Mouse (Mus musculus): ENCODE measurements around the gene Itih5.
A peak's percentile ranks its signal among the peaks of the same experiment; 100 is the strongest.

The Itih5 gene

DNA sequence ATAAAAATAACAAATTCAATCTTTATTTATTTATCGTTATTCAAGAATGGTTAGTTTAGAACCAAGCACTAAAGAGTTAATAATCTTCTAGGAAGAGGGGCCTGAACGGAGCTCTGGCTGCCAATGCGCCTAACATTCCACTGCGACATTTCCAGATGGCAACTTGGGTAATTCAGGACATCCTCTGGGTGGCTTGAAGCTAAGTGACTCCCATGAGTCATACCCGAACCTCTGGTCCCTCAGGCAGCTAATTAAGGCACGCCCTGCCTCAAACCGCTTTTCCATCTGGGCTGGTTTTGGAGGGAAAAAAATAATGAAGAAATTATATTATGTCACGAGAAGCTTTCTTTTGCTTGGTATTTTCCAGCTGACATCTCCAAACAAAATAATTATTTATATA, 14.6 kb downstream of the Itih5 start:
- no peak for DNase-seq (ENCODE audit: low read depth, low spot score)

DNA sequence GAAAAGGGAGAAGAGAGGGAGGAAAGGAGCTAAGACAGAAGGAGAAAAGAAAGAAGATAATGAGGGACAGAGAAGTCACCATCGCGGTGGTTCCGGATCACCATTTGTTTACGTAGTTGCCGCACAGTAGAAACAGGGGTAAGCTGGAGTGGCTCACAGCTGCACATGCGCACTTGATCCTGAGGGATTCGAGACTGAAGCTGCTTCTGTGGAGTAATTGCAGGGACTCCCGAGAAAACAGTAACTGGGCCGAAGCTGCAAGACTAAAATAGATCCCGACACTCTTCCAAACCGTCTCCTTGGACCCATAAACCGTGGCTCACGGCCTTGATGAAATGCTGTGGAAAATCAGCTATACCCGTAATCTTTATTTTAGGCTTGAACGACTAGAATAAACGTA, 16.6 kb downstream of the Itih5 start:
- DNase-seq (ENCODE audit: low read depth, low spot score), result no peak

GRCm38 (mm10) chr2:10193553-10193952, 40.2 kb downstream of the Itih5 start:
- DNase-seq (ENCODE audit: low read depth, low spot score), result no peak

DNA sequence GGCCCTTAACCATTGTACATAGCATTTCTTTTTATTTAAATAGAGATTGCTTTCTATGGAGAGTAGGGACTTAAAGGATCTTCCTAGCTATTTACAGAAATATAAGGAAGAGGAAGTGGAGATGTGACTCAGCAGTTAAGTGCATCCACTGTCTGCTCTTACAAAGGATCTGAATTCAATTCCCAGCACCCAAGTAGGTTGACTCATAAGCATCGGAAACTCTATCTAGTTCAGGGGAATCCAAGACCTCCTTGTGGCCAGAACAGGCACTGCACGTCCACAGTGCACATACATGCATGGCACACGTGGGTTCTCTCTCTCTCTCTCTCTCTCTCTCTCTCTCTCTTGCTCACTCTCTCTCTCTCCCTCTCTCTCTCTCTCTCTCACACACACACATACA, 41.8 kb downstream of the Itih5 start:
- DNase-seq (ENCODE audit: low read depth, low spot score), result no peak

GRCm38 (mm10) chr2:10199326-10199725, 46.0 kb downstream of the Itih5 start:
- DNase-seq (ENCODE audit: low read depth, low spot score), result no peak

- no peak for DNase-seq (ENCODE audit: low read depth, low spot score)
Measured at GRCm38 (mm10) chr2:10200736-10201285, 47.4 kb downstream of the Itih5 start.

- no peak for DNase-seq (ENCODE audit: low read depth, low spot score)
Measured at GRCm38 (mm10) chr2:10204301-10204700, 50.9 kb downstream of the Itih5 start.

GRCm38 (mm10) chr2:10213468-10213867, 60.1 kb downstream of the Itih5 start:
- no peak for DNase-seq (ENCODE audit: low read depth, low spot score)

GRCm38 (mm10) chr2:10215876-10216565, 62.6 kb downstream of the Itih5 start:
- DNase-seq (ENCODE audit: low read depth, low spot score), result no peak

DNA sequence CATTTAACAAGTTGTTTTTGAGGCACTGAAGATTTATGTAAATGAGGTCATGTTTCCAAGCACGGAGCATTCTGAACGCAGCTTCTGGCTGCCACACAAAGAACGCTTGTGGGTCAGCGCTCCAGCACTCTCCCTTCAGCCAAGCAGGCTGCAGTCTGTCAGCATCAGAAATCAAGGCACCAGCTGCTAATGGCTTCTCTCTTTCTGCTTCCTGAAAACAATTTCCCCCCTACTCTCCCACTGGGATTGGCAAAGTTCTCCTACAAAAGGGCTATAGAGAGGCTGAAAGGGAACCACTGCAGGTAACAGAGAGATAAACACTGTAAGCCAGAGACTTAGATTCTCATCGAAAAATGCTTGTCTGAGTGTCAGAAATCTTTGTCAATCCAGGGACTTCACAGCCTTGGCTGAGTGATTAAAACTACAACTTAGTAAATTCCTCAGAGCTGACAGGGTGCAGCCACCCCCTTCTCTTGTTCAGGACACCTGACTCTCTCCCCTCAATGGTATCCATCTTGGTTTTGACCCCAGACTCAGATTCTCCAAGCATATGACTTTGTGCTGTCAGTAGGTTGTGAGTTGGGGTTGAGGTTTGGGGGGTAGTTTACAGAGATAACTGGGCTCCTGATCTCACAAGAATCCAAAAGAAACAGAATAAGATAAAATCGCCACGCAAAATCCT, 63.3 kb downstream of the Itih5 start:
- peak; percentile 37 for DNase-seq (ENCODE audit: low read depth, low spot score)

DNA sequence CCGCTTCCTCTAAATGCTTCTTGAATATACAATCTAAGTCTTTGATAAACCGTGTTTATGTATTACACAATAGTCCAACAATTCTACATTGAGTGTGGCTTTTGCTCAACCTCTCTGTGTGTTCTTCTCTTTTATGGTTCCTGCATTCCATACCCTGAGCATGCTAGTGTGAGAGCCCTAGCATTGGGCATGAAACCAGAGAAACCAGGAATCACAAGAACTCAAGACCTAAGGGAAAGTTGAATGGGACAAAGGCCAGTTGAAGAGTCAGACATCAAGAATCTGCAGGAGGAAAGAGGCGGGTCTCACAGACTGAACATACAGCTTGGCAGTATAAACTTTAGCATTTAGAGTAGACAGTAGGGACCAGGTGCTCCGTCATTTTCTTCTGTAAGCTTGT, 68.5 kb downstream of the Itih5 start:
- no peak for DNase-seq (ENCODE audit: low read depth, low spot score)

DNA sequence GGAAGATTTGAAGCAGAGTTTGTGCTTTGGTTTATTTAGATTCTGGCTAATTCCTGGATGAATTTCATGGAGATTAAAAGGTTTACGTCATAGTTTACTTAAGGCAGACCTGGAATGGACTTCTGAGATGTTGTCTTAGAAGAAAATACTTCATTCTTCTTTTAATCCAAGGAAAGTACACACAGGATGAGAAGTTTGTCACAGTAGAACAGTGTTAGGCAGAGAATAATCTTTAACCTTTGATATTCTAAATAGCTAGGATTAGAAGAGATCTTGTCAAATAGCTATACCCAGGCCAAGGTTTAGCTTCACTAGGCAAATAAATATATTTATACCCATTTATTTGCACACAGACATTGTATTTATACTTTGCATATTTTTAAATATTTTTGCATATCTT, 73.5 kb downstream of the Itih5 start:
- DNase-seq (ENCODE audit: low read depth, low spot score), result no peak

GRCm38 (mm10) chr2:10231971-10232370, 78.6 kb downstream of the Itih5 start:
- no peak for DNase-seq (ENCODE audit: low read depth, low spot score)

DNA sequence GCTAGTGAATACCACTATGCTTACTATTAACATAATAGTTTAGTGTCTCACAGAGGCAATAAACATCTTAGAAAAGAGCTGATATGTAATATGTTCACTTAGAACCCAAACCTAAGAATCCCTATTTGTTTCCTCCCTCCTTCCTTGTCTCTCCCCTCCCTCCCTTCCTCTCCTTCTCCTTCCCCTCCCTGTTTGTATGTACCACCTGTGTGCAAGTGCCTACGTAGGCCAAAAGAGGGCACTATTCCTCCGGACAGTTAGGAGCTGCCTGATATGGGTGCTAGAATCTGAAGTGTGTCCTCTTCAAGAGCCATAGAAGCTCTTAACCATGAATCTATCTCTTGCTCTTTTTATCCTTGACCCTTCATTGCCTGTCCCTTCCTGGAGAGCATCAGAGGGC, 83.2 kb downstream of the Itih5 start:
- no peak for DNase-seq (ENCODE audit: low read depth, low spot score)

DNA sequence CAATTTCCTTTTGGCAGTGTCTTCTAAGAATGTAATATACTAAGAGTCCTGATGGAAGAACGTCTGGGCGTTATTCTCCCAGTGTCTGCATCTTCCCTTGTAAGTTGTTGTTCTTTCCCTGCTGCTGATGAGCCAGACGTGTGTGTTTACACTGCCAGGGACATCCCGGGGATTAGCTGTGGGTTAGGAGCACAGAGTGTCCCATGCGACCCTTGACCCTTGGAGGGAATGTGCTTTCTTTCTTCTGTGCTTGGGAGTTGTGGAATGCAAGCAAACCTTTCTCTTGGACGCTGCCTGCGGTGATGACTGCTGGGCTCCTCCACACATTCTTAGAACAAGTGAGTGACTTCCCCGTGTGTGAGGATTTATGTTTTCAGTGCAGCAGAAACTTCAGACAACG, 89.6 kb downstream of the Itih5 start:
- DNase-seq (ENCODE audit: low read depth, low spot score), result peak; percentile 84

DNA sequence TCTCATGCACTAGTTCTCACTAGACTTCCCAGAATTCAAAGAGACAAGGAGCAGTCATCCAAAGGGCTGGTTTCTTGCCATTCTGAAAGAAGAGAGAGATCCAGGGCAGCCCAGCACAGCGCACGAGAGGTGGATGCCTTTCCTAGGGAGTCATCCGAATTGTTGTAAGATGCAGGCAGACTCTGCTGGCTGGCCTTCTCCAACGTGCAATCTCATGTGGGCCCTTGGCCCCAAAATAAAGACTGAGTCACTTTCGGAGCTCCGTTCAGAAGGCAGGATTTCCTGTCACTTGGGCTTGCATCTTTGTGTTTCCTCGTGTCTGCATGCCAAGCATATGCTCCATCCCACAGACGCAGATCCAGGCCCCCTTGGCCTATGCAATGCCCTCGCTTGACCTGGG, 97.1 kb downstream of the Itih5 start:
- DNase-seq (ENCODE audit: low read depth, low spot score), result no peak

DNA sequence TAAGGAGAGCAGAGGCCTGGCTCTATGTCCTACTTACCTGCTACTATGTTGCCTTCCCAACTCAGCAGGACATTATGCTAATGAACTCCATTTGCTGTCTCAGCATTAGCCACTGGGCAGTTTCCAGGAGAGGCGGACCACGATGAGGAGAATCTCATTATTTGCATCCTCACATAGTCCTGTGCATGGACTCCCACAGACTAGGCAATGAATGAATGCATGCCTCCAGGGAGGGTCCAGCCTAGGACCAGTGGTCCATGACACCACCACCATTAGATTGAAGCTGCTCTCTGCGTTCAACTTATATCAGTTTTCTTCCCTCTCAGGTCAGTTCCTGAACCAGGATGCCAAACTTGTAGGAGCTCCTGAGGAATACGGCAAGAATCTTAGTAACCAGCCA, 97.6 kb downstream of the Itih5 start:
- no peak for DNase-seq (ENCODE audit: low read depth, low spot score)

- no peak for DNase-seq (ENCODE audit: low read depth, low spot score)
Measured at GRCm38 (mm10) chr2:10251466-10251865, 98.1 kb downstream of the Itih5 start.

- DNase-seq (ENCODE audit: low read depth, low spot score), result no peak
Measured at GRCm38 (mm10) chr2:10252016-10252415, 98.6 kb downstream of the Itih5 start.

GRCm38 (mm10) chr2:10253351-10253750, 100.0 kb downstream of the Itih5 start:
- DNase-seq (ENCODE audit: low read depth, low spot score), result peak; percentile 39

DNA sequence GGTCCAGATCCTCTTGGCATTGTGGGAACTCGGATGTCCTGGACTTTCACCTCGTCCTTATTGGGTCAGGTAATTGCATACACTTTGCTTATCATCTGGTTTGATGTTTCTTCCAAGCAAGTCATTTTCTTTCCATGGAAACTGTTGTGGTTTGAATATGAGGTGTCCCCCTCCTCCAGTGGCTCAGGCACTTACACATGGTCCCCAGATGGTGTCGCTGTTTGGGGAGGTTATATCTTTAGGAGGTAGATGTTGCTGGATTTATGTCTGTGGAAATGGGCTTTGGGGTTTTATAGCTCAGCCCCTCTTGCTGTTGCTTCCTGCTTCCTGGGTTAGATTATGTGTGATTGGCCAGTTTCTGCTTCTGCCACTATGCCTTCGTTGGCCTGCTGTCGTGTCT, 103.6 kb downstream of the Itih5 start:
- no peak for DNase-seq (ENCODE audit: low read depth, low spot score)

DNA sequence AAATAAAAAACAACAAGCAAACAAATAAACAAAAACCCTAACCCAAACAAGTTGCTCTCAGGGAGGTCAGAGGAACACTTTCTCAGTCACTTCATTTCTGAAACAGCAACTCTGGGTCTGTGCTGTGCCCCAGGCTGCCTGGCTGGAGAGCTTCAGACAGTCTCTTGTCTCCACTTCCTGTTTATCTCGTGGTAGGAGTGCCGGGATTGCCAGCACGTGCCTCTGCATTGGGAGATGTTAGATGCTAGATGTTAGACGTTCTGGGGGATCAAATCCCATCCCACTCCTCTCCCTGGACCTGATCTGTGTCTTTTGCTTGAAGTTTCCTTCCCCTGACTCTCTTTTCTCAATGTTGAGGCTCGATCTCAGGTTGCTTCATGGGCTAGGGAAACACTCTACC, 104.9 kb downstream of the Itih5 start:
- no peak for DNase-seq (ENCODE audit: low read depth, low spot score)

DNA sequence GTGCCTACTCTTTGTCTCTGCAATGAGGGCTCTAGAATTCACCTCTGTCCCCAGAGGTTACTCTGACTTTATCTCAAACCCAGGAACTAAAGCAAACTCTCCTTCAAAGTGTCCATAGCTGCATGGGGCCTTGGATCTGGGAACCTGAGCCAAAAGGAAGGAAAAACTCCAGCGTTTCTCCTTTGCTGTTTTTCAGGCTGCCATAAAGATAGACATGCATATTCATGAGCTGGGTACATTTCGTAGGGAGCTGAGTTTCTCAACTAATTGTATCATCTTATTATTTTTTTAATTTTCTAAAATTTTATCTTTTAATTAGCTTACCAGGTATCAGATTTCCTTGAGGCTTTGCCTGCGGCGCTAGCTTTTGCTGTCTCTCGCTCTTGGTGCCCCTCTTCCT, 106.7 kb downstream of the Itih5 start:
- DNase-seq (ENCODE audit: low read depth, low spot score), result no peak

All from mesoderm, embryonic 11.5 days (tissue).